Mouse (Mus musculus): Measurements from ENCODE around the gene Rxfp1. TPM values are rescaled to one million over a fixed set of nuclear protein-coding genes. Genes with fewer than 3 reads are reported as not detected.

Rxfp1 gene
- polyA plus RNA-seq, 1 experiment: not detected

GRCm38 (mm10) chr3:79628182-79628560, 109.5 kb downstream of the Rxfp1 start:
- Histone ChIP-seq H3K4me1 (peaks cover 10% of the 10 kb centered on the region), H3K36me3 (replicated peaks; ENCODE audit: low read length) (peaks cover 23% of the 10 kb centered on the region), H3K4me3 (replicated peaks) (peak overlapping the region; percentile 99), H3K9me3 (no peaks in the 10 kb centered on the region), H3K27me3 (replicated peaks) (no peaks in the 10 kb centered on the region)
- no peak for TF ChIP-seq GATA1 (IDR thresholded peaks at IDR 0.05; ENCODE audit: borderline replicate concordance, low read length)
- no peak for TF ChIP-seq FLI1 (IDR thresholded peaks at IDR 0.05; ENCODE audit: low read length)

GRCm38 (mm10) chr3:79627484-79628181, 110.0 kb downstream of the Rxfp1 start:
- peak overlapping the region; percentile 99 for H3K4me3 ChIP-seq (replicated peaks)

GRCm38 (mm10) chr3:79609886-79610285, 127.8 kb downstream of the Rxfp1 start:
- Histone ChIP-seq H3K4me3 (replicated peaks) (no peak overlapping the region), H3K27me3 (replicated peaks) (no peaks in the 10 kb centered on the region), H3K36me3 (replicated peaks; ENCODE audit: low read length) (peaks cover 87% of the 10 kb centered on the region), H3K4me1 (no peaks in the 10 kb centered on the region), H3K9me3 (peaks cover 7% of the 10 kb centered on the region)
- TF ChIP-seq GATA1 (IDR thresholded peaks at IDR 0.05; ENCODE audit: borderline replicate concordance, low read length) (no peak), FLI1 (IDR thresholded peaks at IDR 0.05; ENCODE audit: low read length) (no peak)

More at GRCm38 (mm10) chr3:79627484-79628181, 110.0 kb downstream of the Rxfp1 start:
- peaks cover 10% of the 10 kb centered on the region for H3K4me1 ChIP-seq
- peaks cover 24% of the 10 kb centered on the region for H3K36me3 ChIP-seq (replicated peaks; ENCODE audit: low read length)
- no peaks in the 10 kb centered on the region for H3K9me3 ChIP-seq
- TF ChIP-seq GATA1 (IDR thresholded peaks at IDR 0.05; ENCODE audit: borderline replicate concordance, low read length) (no peak), FLI1 (IDR thresholded peaks at IDR 0.05; ENCODE audit: low read length) (no peak)
- H3K27me3 ChIP-seq (replicated peaks): no peaks in the 10 kb centered on the region

GRCm38 (mm10) chr3:79595468-79595867, 142.2 kb downstream of the Rxfp1 start:
- peaks cover 18% of the 10 kb centered on the region for H3K4me1 ChIP-seq
- H3K9me3 ChIP-seq: no peaks in the 10 kb centered on the region
- H3K27me3 ChIP-seq (replicated peaks): no peaks in the 10 kb centered on the region
- H3K4me3 ChIP-seq (replicated peaks): no peak overlapping the region
- H3K36me3 ChIP-seq (replicated peaks; ENCODE audit: low read length): peaks cover 71% of the 10 kb centered on the region
- TF ChIP-seq FLI1 (IDR thresholded peaks at IDR 0.05; ENCODE audit: low read length) (no peak), GATA1 (IDR thresholded peaks at IDR 0.05; ENCODE audit: borderline replicate concordance, low read length) (no peak)

- H3K27me3 ChIP-seq (replicated peaks): no peaks in the 10 kb centered on the region
- peaks cover 37% of the 10 kb centered on the region for H3K36me3 ChIP-seq (replicated peaks; ENCODE audit: low read length)
- H3K4me1 ChIP-seq: peaks cover 31% of the 10 kb centered on the region
- H3K4me3 ChIP-seq (replicated peaks): peak overlapping the region; percentile 97
- no peaks in the 10 kb centered on the region for H3K9me3 ChIP-seq
- TF ChIP-seq GATA1 (IDR thresholded peaks at IDR 0.05; ENCODE audit: borderline replicate concordance, low read length) (no peak), FLI1 (IDR thresholded peaks at IDR 0.05; ENCODE audit: low read length) (no peak)
Observed at GRCm38 (mm10) chr3:79591793-79592471, 145.7 kb downstream of the Rxfp1 start.

Other genes starting within 250 kb of the Rxfp1 start
- 0.19 and 2.8 TPM in 2 replicates for gene Fnip2, start 170.1 kb downstream of the Rxfp1 start, polyA plus RNA-seq (2012; ENCODE audit: insufficient read depth, low replicate concordance)
- gene Ppid, start 146.5 kb downstream of the Rxfp1 start, polyA plus RNA-seq (2012; ENCODE audit: insufficient read depth, low replicate concordance): 7.8 TPM in 1 of 2 replicates, not detected in the other
- 0.86 TPM in 1 of 2 replicates, not detected in the other for gene 4930579G24Rik, start 108.8 kb downstream of the Rxfp1 start, polyA plus RNA-seq (2012; ENCODE audit: insufficient read depth, low replicate concordance)
- 6.7 and 13.1 TPM in 2 replicates for gene Etfdh, start 108.4 kb downstream of the Rxfp1 start, polyA plus RNA-seq (2012; ENCODE audit: insufficient read depth, low replicate concordance)
- not detected in 2 replicates for gene Tmem144, start 114.9 kb upstream of the Rxfp1 start, polyA plus RNA-seq (2012; ENCODE audit: insufficient read depth, low replicate concordance)
- 0.08 TPM in 1 of 2 replicates, not detected in the other for gene Fam198b, start 146.7 kb upstream of the Rxfp1 start, polyA plus RNA-seq (2012; ENCODE audit: insufficient read depth, low replicate concordance)